Comparison of ENCODE assay signal across 9 mouse cellular contexts in the genomic region with DNA sequence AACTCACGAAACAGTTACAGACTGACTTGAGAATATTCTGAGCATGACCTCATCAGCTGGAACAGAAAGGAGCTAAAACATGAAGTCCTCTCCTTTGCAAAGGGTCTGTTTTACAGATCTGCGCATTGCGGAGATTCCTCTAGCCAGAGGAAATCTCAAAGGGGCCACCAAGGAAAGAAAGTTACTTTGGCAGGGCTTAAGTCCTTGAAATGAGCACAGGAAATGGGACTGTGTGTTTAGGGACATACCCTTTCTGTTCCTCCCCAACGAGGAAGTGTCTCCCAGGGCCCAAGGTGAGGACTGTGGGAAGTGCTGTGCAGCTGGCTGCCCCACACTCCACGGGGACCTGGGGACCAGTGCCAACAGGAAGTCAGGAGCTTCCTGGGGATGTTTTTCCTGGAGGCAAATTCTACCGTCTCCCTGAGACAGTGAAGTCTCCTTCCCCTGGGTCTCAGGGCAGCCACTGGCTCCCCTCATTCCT. TPM values are rescaled to one million over a fixed set of nuclear protein-coding genes. Genes with fewer than 3 reads are reported as not detected.
DNase-seq lines count a peak whose midpoint lies in the region; ATAC-seq lines count a peak whose summit lies in the region.
"Had no signal": no experiment of that assay in that cellular context is flagged by ENCODE, and none has a peak within 500 bp of the region (broad histone marks: within the 10 kb centered on the region; RNA-seq: fewer than 3 reads in every experiment).

No protein-coding gene starts in this region.

- no peak overlapping the region for H3K4me2 ChIP-seq in midbrain, embryonic 13.5 days (replicated peaks)
- peak overlapping the region; percentile 45 for H3K4me2 ChIP-seq in intestine, embryonic 15.5 days (replicated peaks)

- H3K36me3 ChIP-seq in midbrain, embryonic 10.5 days, result peaks cover 23% of the 10 kb centered on the region
- no peaks in the 10 kb centered on the region; the same call in 1 of the 2 replicates for H3K36me3 ChIP-seq in midbrain, embryonic 13.5 days
- H3K36me3 ChIP-seq in intestine, embryonic 15.5 days, result no peaks in the 10 kb centered on the region

- 56% methylated on average over 6 of the region's 6 CpGs for WGBS in midbrain, embryonic 10.5 days
- 51% methylated on average over 6 of the region's 6 CpGs for WGBS in midbrain, embryonic 13.5 days
- WGBS in intestine, embryonic 15.5 days, result 13% methylated on average over 6 of the region's 6 CpGs

- H3K27me3 ChIP-seq in midbrain, embryonic 10.5 days (ENCODE audit: low read depth, poor library complexity, severe bottlenecking), result no peaks in the 10 kb centered on the region
- H3K27me3 ChIP-seq in midbrain, embryonic 13.5 days, result no peaks in the 10 kb centered on the region
- no peaks in the 10 kb centered on the region for H3K27me3 ChIP-seq in intestine, embryonic 15.5 days (replicated peaks)

- no peak overlapping the region for H3K9ac ChIP-seq in midbrain, embryonic 13.5 days (replicated peaks)
- peak overlapping the region; percentile 26; the same call in 1 of the 2 replicates for H3K9ac ChIP-seq in intestine, embryonic 15.5 days

- no peak for ATAC-seq in midbrain, embryonic 13.5 days
- ATAC-seq in intestine, embryonic 15.5 days, result no peak

- H3K4me3 ChIP-seq in midbrain, embryonic 10.5 days, result no peak overlapping the region
- H3K4me3 ChIP-seq in midbrain, embryonic 13.5 days (replicated peaks), result no peak overlapping the region
- H3K4me3 ChIP-seq in intestine, embryonic 15.5 days (replicated peaks), result no peak overlapping the region

- peak overlapping the region; percentile 43; the same call in 1 of the 2 replicates for H3K27ac ChIP-seq in midbrain, embryonic 10.5 days (replicated peaks)
- H3K27ac ChIP-seq in midbrain, embryonic 13.5 days, result no peak overlapping the region
- H3K27ac ChIP-seq in intestine, embryonic 15.5 days, result peak overlapping the region; percentile 91

- no peaks in the 10 kb centered on the region for H3K9me3 ChIP-seq in midbrain, embryonic 10.5 days (replicated peaks)
- H3K9me3 ChIP-seq in midbrain, embryonic 13.5 days, result no peaks in the 10 kb centered on the region
- H3K9me3 ChIP-seq in intestine, embryonic 15.5 days, result no peaks in the 10 kb centered on the region

- DNase-seq in midbrain, embryonic 10.5 days (ENCODE audit: low spot score), result no peak
- DNase-seq in gastrocnemius, postnatal 25 days, result peak; percentile 72
- peak; percentile 76 to 85 for DNase-seq in lung, adult 18-20 months
- peak; percentile 47 for DNase-seq in ovary, postnatal 36 days (ENCODE audit: low spot score)
- DNase-seq in c-Kit-positive CD71-positive TER-119-positive erythroid progenitor cells, embryonic 14.5 days (ENCODE audit: low spot score), result no peak
- no peak for DNase-seq in cerebellum, adult 9-10 months

- peaks cover 41% of the 10 kb centered on the region for H3K4me1 ChIP-seq in midbrain, embryonic 10.5 days
- peaks cover 50% of the 10 kb centered on the region for H3K4me1 ChIP-seq in midbrain, embryonic 13.5 days (replicated peaks)
- H3K4me1 ChIP-seq in intestine, embryonic 15.5 days (replicated peaks), result peaks cover 62% of the 10 kb centered on the region

RNA-seq across cellular contexts. Expression of gene Qrfp, which starts 40.7 kb away (rescaled TPM):
- polyA plus RNA-seq in midbrain, embryonic 10.5 days (2016; fragmentation: Nextera tagmentation; extraction: Ambion mirVana), result 0.05 and 0.17 TPM in 2 replicates
- polyA plus RNA-seq in midbrain, embryonic 13.5 days (2015; fragmentation: Nextera tagmentation; extraction: Ambion mirVana), result 0.06 and 0.12 TPM in 2 replicates
- not detected for total RNA-seq in gastrocnemius, postnatal 25 days (2021)
- polyA plus RNA-seq in intestine, embryonic 15.5 days (2015; fragmentation: Nextera tagmentation; extraction: Ambion mirVana), result 0.05 TPM in 2 replicates
- total RNA-seq: ES-E14 had no signal

Comparison
In these comparisons a context has a peak if more than half of its experiments do, and no peak if none do; other contexts are left out.
1. DNase-seq: peak in gastrocnemius, postnatal 25 days (single experiment), lung, adult 18-20 months (2 of 2) and ovary, postnatal 36 days (single experiment); none in midbrain, embryonic 10.5 days (single experiment), c-Kit-positive CD71-positive TER-119-positive erythroid progenitor cells, embryonic 14.5 days (single experiment) and cerebellum, adult 9-10 months (single experiment).